Mouse (Mus musculus) brain, embryonic 14.5 days (tissue): ENCODE results near the gene Hoxa11.

Experiments used
- CTCF ChIP-seq: fragments of 200-500 bp; IDR thresholded peaks from 2 replicates; pipeline ENCODE4 v1.5.1; 2012; ENCODE audit warnings: inconsistent platforms, mild to moderate bottlenecking, moderate library complexity, borderline replicate concordance; ENCODE audit not compliant: insufficient read depth, insufficient read length; ENCODE audit errors: extremely low read depth
- POLR2A ChIP-seq: fragments of 200-500 bp; IDR thresholded peaks from 2 replicates; pipeline ENCODE4 v1.6.1; 2012; ENCODE audit warnings: mild to moderate bottlenecking, inconsistent platforms, borderline replicate concordance; ENCODE audit not compliant: poor library complexity, insufficient read depth, insufficient read length, severe bottlenecking; ENCODE audit errors: extremely low read depth

DNA sequence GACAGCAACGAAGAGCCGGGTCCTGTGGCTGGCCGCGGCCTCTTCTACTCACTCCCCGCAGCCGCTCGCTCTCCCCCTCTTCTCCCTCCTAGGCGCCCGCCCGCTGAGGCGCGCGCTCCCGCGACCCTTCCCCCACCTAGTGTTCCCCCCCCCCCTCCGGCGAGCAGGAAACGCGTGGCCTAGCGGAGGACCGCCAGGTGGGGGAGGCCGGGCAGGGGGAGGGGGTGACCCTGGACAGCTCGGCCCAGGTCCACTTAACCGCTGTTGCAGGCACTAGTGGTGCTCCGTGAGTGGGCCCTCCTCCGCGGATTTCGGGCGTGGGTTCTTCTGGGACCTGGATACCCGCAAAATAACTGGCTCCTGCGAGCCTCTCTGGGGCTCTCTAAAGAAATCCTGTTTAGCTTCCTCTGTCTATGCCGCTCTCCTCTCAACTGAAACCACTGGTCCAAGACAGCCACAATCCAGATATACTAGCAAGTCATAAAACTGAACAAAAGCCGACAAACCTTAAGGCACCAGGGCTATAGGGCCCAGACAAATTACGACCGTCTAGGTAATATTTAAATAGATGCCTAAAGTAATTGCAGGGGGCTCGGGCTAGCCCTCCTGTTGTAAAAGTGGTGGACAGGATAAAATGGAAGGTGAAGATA, 15.0 kb downstream of the Hoxa11 start, which contains the start of gene Hoxa9:
- TF ChIP-seq POLR2A (no peak), CTCF (no peak)
